Mouse (Mus musculus) WW6 (cell line): ENCODE data around the gene Abhd10.

Experiments
- DNase-seq: peaks from one replicate; pipeline ENCODE4 v3.0.0-alpha.2; 2013; ENCODE audit warnings: low read depth, low spot score

The Abhd10 gene

GRCm38 (mm10) chr16:45724742-45725102 lies 18.0 kb downstream of the Abhd10 start:
- DNase-seq, result no peak

- DNase-seq, result no peak
Observed at GRCm38 (mm10) chr16:45724061-45724741, 18.6 kb downstream of the Abhd10 start, which contains the start of gene Tagln3. Tagln3 (minus strand) TSS chr16:45724608.

GRCm38 (mm10) chr16:45723172-45723901 lies 19.4 kb downstream of the Abhd10 start:
- DNase-seq, result no peak

DNA sequence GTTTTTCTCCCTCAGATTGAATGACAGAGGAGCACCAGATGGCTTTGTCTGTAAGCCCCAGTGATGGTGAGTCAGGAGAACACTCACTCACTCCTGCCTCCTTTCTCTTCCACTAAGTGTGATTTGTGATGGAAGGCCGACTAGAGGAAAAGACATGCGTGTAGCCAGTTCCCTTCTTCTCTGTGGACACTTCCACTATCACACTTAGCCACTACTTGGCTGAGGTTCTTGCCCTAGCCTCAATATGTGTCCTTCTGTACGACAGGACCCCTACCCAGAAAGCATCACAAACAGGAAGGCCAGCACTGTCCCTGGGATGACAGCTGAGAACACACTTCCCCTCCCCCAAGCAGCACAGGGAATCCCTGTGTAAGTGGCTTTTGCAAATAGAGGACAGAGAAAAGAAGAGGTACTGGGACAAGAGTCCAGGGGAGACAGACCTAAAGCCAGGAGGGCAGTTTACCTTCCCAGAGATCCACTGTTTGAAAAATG lies 20.2 kb downstream of the Abhd10 start:
- no peak for DNase-seq

GRCm38 (mm10) chr16:45720022-45720630 lies 22.6 kb downstream of the Abhd10 start:
- no peak for DNase-seq

DNA sequence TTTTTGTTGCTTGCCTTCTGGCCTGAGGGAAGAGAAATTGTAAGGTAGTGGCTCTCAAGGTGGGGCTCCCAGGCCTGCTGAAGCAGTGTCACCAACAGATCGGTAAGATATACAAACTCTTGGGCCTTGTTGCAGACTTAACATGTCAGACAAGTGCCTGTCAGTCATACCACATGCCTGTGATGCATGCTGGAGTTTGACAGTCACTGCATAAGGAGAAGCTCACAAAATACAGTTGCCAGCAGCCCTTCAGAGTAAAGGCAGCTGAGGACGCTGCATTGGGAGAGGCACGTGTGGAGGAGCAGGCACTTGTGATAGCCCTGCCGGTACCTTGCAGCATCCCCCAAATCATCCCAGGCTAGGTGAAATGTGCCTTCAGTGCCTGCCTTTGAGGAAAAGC lies 24.5 kb downstream of the Abhd10 start:
- no peak for DNase-seq

DNA sequence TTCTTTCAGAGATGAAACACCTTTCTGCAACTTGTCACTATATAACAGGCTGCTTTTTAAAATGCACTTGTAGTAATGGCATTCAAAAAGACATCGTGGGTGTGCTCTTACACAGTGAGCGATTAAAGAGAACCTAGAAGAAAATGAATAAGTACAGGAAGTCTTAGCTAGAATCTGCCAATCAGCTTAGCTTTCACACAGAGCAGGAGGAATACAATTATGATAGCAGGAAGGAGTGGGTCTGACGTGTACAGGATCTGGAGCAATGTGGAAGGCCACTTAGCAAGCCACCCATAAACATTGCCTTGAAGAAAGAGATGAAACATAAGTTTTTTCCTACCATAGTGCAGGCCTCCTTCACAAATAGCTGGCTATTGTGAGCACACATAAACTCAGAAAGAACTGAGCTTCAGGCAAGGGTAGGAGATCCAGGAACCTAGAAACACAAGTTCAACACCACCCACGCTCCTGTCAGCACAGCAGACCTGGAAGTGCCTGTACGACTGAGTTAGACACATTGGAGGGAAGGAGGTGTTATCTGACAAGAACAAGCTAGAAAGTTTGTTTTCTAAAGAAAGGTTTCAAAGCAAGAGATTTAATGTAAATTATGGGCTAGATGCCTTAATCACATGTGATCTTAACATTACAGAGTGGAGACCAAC lies 28.1 kb downstream of the Abhd10 start:
- no peak for DNase-seq

DNA sequence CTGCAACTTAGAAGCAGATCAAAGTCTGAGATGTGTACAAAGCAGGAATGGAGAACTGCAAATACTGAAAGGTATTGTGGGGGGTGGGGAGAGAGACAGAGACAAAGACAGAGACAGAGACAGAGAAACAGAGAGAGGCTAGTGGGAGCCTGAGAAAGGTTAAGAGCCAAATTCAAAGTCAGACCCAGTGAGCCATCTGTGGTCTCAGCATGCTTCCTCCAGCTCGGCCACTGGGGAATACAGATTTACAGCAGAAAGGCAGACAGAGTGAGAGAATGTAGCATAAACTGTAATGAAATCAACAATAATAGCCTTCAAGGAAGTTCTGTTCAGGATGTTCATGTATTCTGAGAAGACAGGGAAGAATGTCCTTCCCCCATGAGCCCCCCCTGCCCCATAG lies 28.9 kb downstream of the Abhd10 start:
- no peak for DNase-seq

- DNase-seq, result no peak
Observed at GRCm38 (mm10) chr16:45713261-45713660, 29.5 kb downstream of the Abhd10 start.

- no peak for DNase-seq
Observed at GRCm38 (mm10) chr16:45711263-45711662, 31.5 kb downstream of the Abhd10 start.

GRCm38 (mm10) chr16:45699301-45699700 lies 43.5 kb downstream of the Abhd10 start:
- no peak for DNase-seq

DNA sequence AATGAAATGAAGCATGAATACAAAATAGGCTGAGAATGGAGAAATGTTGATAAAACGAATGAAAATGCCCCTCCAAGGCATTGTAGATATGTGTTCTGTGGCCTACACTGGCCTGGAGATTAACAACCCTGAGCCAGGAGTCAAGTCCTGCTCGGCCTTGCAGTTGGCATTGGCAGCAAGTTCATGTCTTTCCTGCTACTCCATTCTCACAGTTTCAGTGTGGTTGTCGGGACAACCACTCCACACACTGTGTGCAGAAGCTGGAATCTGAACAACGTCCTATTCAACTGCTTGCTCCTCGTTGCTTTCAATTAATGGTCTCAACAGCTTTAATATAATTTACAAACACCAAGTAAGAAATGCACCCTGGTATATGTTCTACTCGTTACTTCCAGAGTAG lies 44.8 kb downstream of the Abhd10 start:
- DNase-seq, result no peak

- no peak for DNase-seq
Observed at GRCm38 (mm10) chr16:45695445-45696160, 47.2 kb downstream of the Abhd10 start.

- no peak for DNase-seq
Observed at GRCm38 (mm10) chr16:45693558-45693957, 49.2 kb downstream of the Abhd10 start, which contains the start of gene Tmprss7. Tmprss7 (minus strand) TSS chr16:45693658.

DNA sequence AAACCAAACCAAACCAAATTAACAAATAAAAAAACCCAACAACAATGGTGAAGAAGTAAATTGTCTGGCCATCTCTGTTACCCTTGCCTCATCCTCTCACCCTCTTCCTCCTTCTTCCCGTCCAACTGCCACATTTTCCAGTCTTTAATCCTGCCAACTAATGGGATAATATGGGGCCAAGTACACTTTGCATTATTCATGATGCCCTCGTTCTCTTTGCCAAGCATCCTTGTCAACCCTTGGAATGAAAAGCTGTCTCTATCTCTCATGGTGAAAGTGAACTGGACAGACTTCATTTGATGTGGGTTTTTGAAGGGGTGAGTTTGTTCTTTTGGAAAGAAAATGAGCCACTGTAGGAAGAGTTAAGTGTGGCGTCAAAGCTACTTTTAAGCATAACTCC lies 49.9 kb downstream of the Abhd10 start:
- DNase-seq, result no peak

- no peak for DNase-seq
Observed at GRCm38 (mm10) chr16:45690178-45690577, 52.6 kb downstream of the Abhd10 start.

DNA sequence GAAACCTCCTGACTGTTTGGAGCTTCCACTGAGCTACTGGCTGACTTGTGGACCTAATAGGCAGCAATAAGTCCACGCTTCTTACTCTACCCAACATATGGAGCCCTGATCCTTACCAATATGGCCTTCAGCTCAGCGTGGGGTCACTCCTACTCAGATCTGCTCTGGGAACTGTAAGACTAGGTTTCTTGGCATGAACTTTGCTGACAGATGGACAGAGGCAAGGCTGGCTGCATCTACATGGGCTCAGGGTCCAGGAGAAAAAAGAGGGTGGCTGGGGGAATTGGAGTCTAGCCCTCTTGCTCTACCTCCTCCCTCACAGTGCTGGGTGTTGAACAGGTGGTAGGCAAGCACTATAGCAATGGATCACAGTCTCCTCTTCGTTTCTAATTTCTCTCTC lies 55.9 kb downstream of the Abhd10 start:
- no peak for DNase-seq

GRCm38 (mm10) chr16:45685295-45685694 lies 57.5 kb downstream of the Abhd10 start:
- no peak for DNase-seq

DNA sequence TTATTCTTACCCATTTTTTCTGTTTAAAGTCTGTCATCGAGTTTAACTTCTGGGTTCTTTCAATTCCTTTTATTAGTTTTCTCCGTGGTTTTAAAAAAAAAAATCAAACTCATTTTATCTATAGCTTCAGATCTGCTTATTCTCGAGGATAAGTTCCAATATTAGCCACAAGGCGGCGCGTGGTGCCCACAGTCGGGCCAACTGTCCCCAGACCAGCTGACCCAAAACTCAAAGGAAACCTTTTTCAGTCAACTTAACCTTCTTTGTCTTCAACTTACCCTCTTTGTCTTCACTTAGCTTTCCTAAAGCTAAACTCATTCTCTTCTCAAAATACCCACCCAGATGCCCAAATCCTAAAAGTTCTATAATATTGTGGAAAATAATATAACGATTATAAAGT lies 57.9 kb downstream of the Abhd10 start:
- DNase-seq, result peak; percentile 7
